Mouse (Mus musculus): ENCODE results near the gene Dbf4.

Gene Dbf4

GRCm38 (mm10) chr5:8422157-8422931 lies at the start of gene Dbf4, which contains the start of gene Slc25a40:
Gene Dbf4 (minus strand): TSS chr5:8422716.
Gene Slc25a40 (plus strand): TSS chr5:8422850.
- peak; percentile 75 to 84 for DNase-seq (ENCODE audit: low spot score in 2 of 2)

GRCm38 (mm10) chr5:8456561-8456960 lies 34.0 kb upstream of the Dbf4 start:
- no peak for DNase-seq (ENCODE audit: low spot score in 2 of 2)

- no peak for DNase-seq (ENCODE audit: low spot score in 2 of 2)
Observed at GRCm38 (mm10) chr5:8455565-8455964, 33.0 kb upstream of the Dbf4 start.

GRCm38 (mm10) chr5:8439095-8439494 lies 16.6 kb upstream of the Dbf4 start:
- no peak for DNase-seq (ENCODE audit: low spot score in 2 of 2)

- no peak for DNase-seq (ENCODE audit: low spot score in 2 of 2)
Observed at GRCm38 (mm10) chr5:8437481-8438156, 15.1 kb upstream of the Dbf4 start.

GRCm38 (mm10) chr5:8425899-8426298 lies 3.4 kb upstream of the Dbf4 start:
- DNase-seq (ENCODE audit: low spot score in 2 of 2) = no peak

GRCm38 (mm10) chr5:8424116-8424515 lies 1.6 kb upstream of the Dbf4 start:
- DNase-seq (ENCODE audit: low spot score in 2 of 2) = no peak

GRCm38 (mm10) chr5:8422932-8423928 lies 714 bp upstream of the Dbf4 start:
- no peak for DNase-seq (ENCODE audit: low spot score in 2 of 2)

- no peak for DNase-seq (ENCODE audit: low spot score in 2 of 2)
Observed at GRCm38 (mm10) chr5:8421424-8421823, 1.1 kb downstream of the Dbf4 start.

GRCm38 (mm10) chr5:8417443-8417842 lies 5.1 kb downstream of the Dbf4 start:
- DNase-seq (ENCODE audit: low spot score in 2 of 2) = no peak

- DNase-seq (ENCODE audit: low spot score in 2 of 2) = no peak
Observed at GRCm38 (mm10) chr5:8416683-8417413, 5.7 kb downstream of the Dbf4 start.

- DNase-seq (ENCODE audit: low spot score in 2 of 2) = no peak
Observed at GRCm38 (mm10) chr5:8408746-8409145, 13.8 kb downstream of the Dbf4 start.

GRCm38 (mm10) chr5:8397587-8398249 lies 24.8 kb downstream of the Dbf4 start:
- no peak for DNase-seq (ENCODE audit: low spot score in 2 of 2)

GRCm38 (mm10) chr5:8393891-8394583 lies 28.5 kb downstream of the Dbf4 start:
- no peak for DNase-seq (ENCODE audit: low spot score in 2 of 2)

GRCm38 (mm10) chr5:8374297-8374906 lies 48.1 kb downstream of the Dbf4 start:
- DNase-seq (ENCODE audit: low spot score in 2 of 2) = no peak

GRCm38 (mm10) chr5:8373415-8373814 lies 49.1 kb downstream of the Dbf4 start:
- DNase-seq (ENCODE audit: low spot score in 2 of 2) = no peak

GRCm38 (mm10) chr5:8368781-8369180 lies 53.7 kb downstream of the Dbf4 start:
- DNase-seq (ENCODE audit: low spot score in 2 of 2) = no peak

GRCm38 (mm10) chr5:8368328-8368692 lies 54.2 kb downstream of the Dbf4 start:
- no peak for DNase-seq (ENCODE audit: low spot score in 2 of 2)

GRCm38 (mm10) chr5:8367614-8368327 lies 54.7 kb downstream of the Dbf4 start, which contains the start of gene Adam22:
Gene Adam22 (minus strand): TSS chr5:8368160.
- DNase-seq (ENCODE audit: low spot score in 2 of 2) = peak; percentile 80 to 82
